Mouse (Mus musculus) duodenum, adult 2 months (tissue): ENCODE results near the gene Gm21170. TPM values are rescaled to one million over a fixed set of nuclear protein-coding genes. Genes with fewer than 3 reads are reported as not detected.

Experiments
- polyA plus RNA-seq: library from polyadenylated mRNA; depleted of rRNA; stranded (reverse); fragments of >200 nt; gene quantifications from 2 replicates; pipeline ENCODE4 v1.2.3, GENCODE M21; 2012; ENCODE audit warnings: low replicate concordance; rRNA removed

Gene Gm21170
- not detected in 2 replicates for polyA plus RNA-seq

GRCm38 (mm10) chrY:47690998-47691397, at the start of gene Gm21170:
Gene Gm21170 (minus strand): TSS chrY:47691098.

Other genes with a start within 250 kb of the Gm21170 start
- not detected in 2 replicates for gene Gm21256, start 240.1 kb downstream of the Gm21170 start, polyA plus RNA-seq